ENCODE assay signal across 18 mouse cellular contexts in the genomic region with DNA sequence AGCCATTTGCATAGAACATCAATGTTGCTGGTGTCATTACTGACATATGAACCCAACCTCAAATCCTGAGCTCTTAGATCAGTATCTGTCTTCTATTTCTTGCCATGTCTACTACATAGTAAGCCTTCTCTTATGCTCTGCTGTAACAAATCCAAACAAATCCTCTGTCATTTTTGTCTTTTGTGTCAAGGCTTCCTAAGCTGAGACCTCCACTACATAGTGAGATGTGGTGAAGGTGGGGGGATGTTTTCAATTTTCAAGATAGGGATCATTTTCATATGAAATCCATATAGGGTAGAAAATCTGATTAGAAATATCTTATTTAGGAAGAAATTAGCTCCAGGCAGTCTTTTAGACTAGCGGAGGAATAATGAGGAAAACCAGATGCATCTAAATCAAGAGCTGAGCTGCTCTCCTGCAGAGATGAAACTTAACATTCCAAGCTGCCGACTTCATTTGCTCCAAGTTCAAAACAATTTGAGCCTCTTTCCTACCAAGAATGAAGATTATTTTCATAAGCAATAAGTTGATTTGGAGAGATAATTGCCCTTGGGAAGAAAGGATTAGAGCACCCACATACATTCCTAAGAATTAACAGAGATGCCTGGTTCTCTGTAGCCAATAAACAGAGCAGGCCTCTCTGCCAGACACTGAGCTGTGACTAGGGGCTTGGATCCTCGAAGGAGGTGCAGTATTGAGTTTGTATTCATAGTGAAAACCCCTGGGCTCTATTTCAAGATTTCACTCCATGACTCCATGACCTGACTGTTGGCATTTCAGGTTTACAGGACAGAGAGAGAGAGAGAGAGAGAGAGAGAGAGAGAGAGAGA.
A peak's percentile ranks its signal among the peaks of the same experiment; 100 is the strongest.
DNase-seq lines count a peak whose midpoint lies in the region; ATAC-seq and TF ChIP-seq lines count a peak whose summit lies in the region.
"Had no signal": no experiment of that assay in that cellular context is flagged by ENCODE, and none has a peak within 500 bp of the region (broad histone marks: within the 10 kb centered on the region; RNA-seq: fewer than 3 reads in every experiment).

No protein-coding gene starts in this region.

- no peak overlapping the region for H3K4me3 ChIP-seq in midbrain, embryonic 14.5 days (replicated peaks; ENCODE audit: low read depth, low read length)
- no peak overlapping the region for H3K4me3 ChIP-seq in midbrain, embryonic 11.5 days (ENCODE audit: low read depth, low read length)
- H3K4me3 ChIP-seq in embryonic fibroblast, embryonic 13.5 days (ENCODE audit: insufficient read depth, low read length), result no peak overlapping the region
- no peak overlapping the region for H3K4me3 ChIP-seq in forebrain, embryonic 11.5 days (ENCODE audit: low read depth, low read length)
- H3K4me3 ChIP-seq: limb, embryonic 13.5 days; liver, embryonic 13.5 days had no signal

- WGBS in midbrain, embryonic 14.5 days, result 50% methylated on average over 3 of the region's 3 CpGs
- 60% methylated on average over 3 of the region's 3 CpGs for WGBS in midbrain, embryonic 11.5 days
- WGBS in forebrain, embryonic 11.5 days, result 55% methylated on average over 3 of the region's 3 CpGs

- H3K36me3 ChIP-seq in midbrain, embryonic 14.5 days (ENCODE audit: control insufficient read depth, insufficient read depth, low read length), result no peaks in the 10 kb centered on the region
- H3K36me3 ChIP-seq in midbrain, embryonic 11.5 days (ENCODE audit: control insufficient read depth, insufficient read depth, low read length), result no peaks in the 10 kb centered on the region
- no peaks in the 10 kb centered on the region for H3K36me3 ChIP-seq in forebrain, embryonic 11.5 days (ENCODE audit: control insufficient read depth, insufficient read depth, low read length)
- H3K36me3 ChIP-seq: limb, embryonic 13.5 days; liver, embryonic 13.5 days had no signal

- H3K4me1 ChIP-seq in midbrain, embryonic 14.5 days (ENCODE audit: control insufficient read depth, insufficient read depth, low read length), result no peaks in the 10 kb centered on the region
- H3K4me1 ChIP-seq in midbrain, embryonic 11.5 days (ENCODE audit: control insufficient read depth, insufficient read depth, low read length), result no peaks in the 10 kb centered on the region
- H3K4me1 ChIP-seq in embryonic fibroblast, embryonic 13.5 days (ENCODE audit: control insufficient read depth, insufficient read depth, low read length), result peaks cover 3% of the 10 kb centered on the region
- no peaks in the 10 kb centered on the region for H3K4me1 ChIP-seq in forebrain, embryonic 11.5 days (replicated peaks; ENCODE audit: control insufficient read depth, insufficient read depth, low read length)
- H3K4me1 ChIP-seq: limb, embryonic 13.5 days; liver, embryonic 13.5 days had no signal

- DNase-seq in midbrain, embryonic 14.5 days, result peak; percentile 13
- DNase-seq in midbrain, embryonic 11.5 days (ENCODE audit: low spot score, missing footprints), result no peak
- DNase-seq in Muller cell, postnatal 12 days (ENCODE audit: inconsistent ontology term), result peak; percentile 90
- peak; percentile 16 for DNase-seq in brain, adult 2 months (ENCODE audit: low read depth, low spot score)
- DNase-seq in forebrain, embryonic 11.5 days (ENCODE audit: low spot score), result no peak
- DNase-seq: adrenal gland, adult 2 months; cerebellum, adult 2 months; cerebellum, postnatal 25 days; forebrain, postnatal 0 days; kidney, adult 18-20 months; layer of hippocampus, adult 9-11 months; liver, embryonic 13.5 days; lung, embryonic 14.5 days; right cerebral cortex, postnatal 14 days had no signal

- ATAC-seq in midbrain, embryonic 14.5 days (ENCODE audit: low FRiP score, low TSS enrichment), result no peak
- no peak for ATAC-seq in midbrain, embryonic 11.5 days (ENCODE audit: low FRiP score)
- no peak for ATAC-seq in cerebellum, adult (ENCODE audit: insufficient number of reproducible peaks, low FRiP score, low TSS enrichment)
- ATAC-seq in forebrain, embryonic 11.5 days (replicated peaks; ENCODE audit: low FRiP score), result no peak
- ATAC-seq: forebrain, postnatal 0 days had no signal

- H3K9me3 ChIP-seq in midbrain, embryonic 14.5 days (ENCODE audit: control insufficient read depth, low read length), result no peaks in the 10 kb centered on the region
- no peaks in the 10 kb centered on the region for H3K9me3 ChIP-seq in midbrain, embryonic 11.5 days (ENCODE audit: control insufficient read depth, low read length)
- no peaks in the 10 kb centered on the region for H3K9me3 ChIP-seq in forebrain, embryonic 11.5 days (ENCODE audit: control insufficient read depth, low read length)
- H3K9me3 ChIP-seq: limb, embryonic 13.5 days; liver, embryonic 13.5 days had no signal

- TF ChIP-seq CTCF in embryonic fibroblast, embryonic 13.5 days (IDR thresholded peaks at IDR 0.05; ENCODE audit: borderline replicate concordance, insufficient read depth, low read length), result no peak

- H3K4me2 ChIP-seq in midbrain, embryonic 14.5 days (ENCODE audit: low read length), result no peak overlapping the region
- H3K4me2 ChIP-seq in midbrain, embryonic 11.5 days, result no peak overlapping the region
- H3K4me2 ChIP-seq in forebrain, embryonic 11.5 days (ENCODE audit: low read depth, low read length, severe bottlenecking), result no peak overlapping the region
- H3K4me2 ChIP-seq: hindbrain, embryonic 14.5 days; limb, embryonic 13.5 days; liver, embryonic 13.5 days; lung, embryonic 14.5 days had no signal

- H3K9ac ChIP-seq in midbrain, embryonic 14.5 days (replicated peaks; ENCODE audit: low read length), result no peak overlapping the region
- H3K9ac ChIP-seq in midbrain, embryonic 11.5 days (ENCODE audit: low read length), result no peak overlapping the region
- no peak overlapping the region for H3K9ac ChIP-seq in forebrain, embryonic 11.5 days (ENCODE audit: low read length)
- H3K9ac ChIP-seq: forebrain, postnatal 0 days; hindbrain, embryonic 14.5 days; limb, embryonic 13.5 days; liver, embryonic 13.5 days; lung, embryonic 14.5 days had no signal

- no peaks in the 10 kb centered on the region for H3K27me3 ChIP-seq in midbrain, embryonic 14.5 days (ENCODE audit: control insufficient read depth, insufficient read depth, low read length)
- no peaks in the 10 kb centered on the region for H3K27me3 ChIP-seq in midbrain, embryonic 11.5 days (ENCODE audit: control insufficient read depth, insufficient read depth, low read length)
- no peaks in the 10 kb centered on the region for H3K27me3 ChIP-seq in forebrain, embryonic 11.5 days (ENCODE audit: control insufficient read depth, insufficient read depth, low read length)
- H3K27me3 ChIP-seq: limb, embryonic 13.5 days; liver, embryonic 13.5 days had no signal

- TF ChIP-seq POLR2A in embryonic fibroblast, embryonic 13.5 days (IDR thresholded peaks at IDR 0.05; ENCODE audit: low read depth, low read length), result no peak

- H3K27ac ChIP-seq in midbrain, embryonic 14.5 days (replicated peaks; ENCODE audit: low read depth, low read length), result no peak overlapping the region
- no peak overlapping the region for H3K27ac ChIP-seq in midbrain, embryonic 11.5 days (ENCODE audit: low read depth, low read length)
- peak overlapping the region; percentile 87 for H3K27ac ChIP-seq in embryonic fibroblast, embryonic 13.5 days (ENCODE audit: insufficient read depth, low read length)
- H3K27ac ChIP-seq in forebrain, embryonic 11.5 days (ENCODE audit: low read depth, low read length), result no peak overlapping the region
- H3K27ac ChIP-seq: hindbrain, embryonic 14.5 days; limb, embryonic 13.5 days; liver, embryonic 13.5 days had no signal

Comparison
In these comparisons a context has a peak if more than half of its experiments do, and no peak if none do; other contexts are left out.
1. DNase-seq: peak in midbrain, embryonic 14.5 days (single experiment), Muller cell, postnatal 12 days (single experiment) and brain, adult 2 months (single experiment); none in midbrain, embryonic 11.5 days (single experiment) and forebrain, embryonic 11.5 days (single experiment).